Mouse (Mus musculus) G1E (cell line): ENCODE results near the gene 4930558K02Rik. TPM values are rescaled to one million over a fixed set of nuclear protein-coding genes. Genes with fewer than 3 reads are reported as not detected.

Experiments used
- ATAC-seq: 2 replicates; pipeline ENCODE4 v1.8.0; 2016; ENCODE audit warnings: mild to moderate bottlenecking; ENCODE audit not compliant: insufficient number of reproducible peaks, poor library complexity, low FRiP score, severe bottlenecking; ENCODE audit errors: extremely low read depth
- DNase-seq: peaks from one replicate; pipeline ENCODE4 v3.0.0; 2012; ENCODE audit warnings: low spot score
- H3K27me3 ChIP-seq: 2 replicates; pipeline ENCODE4 v1.6.1; 2012; ENCODE audit warnings: mild to moderate bottlenecking, low read length, inconsistent platforms; ENCODE audit not compliant: insufficient read depth
- H3K36me3 ChIP-seq: replicated peaks from 2 replicates; pipeline ENCODE3; 2012; ENCODE audit warnings: mild to moderate bottlenecking, inconsistent platforms
- H3K4me1 ChIP-seq: 2 replicates; pipeline ENCODE4 v1.6.1; 2012; ENCODE audit warnings: low read depth, low read length, inconsistent platforms, mixed read lengths; ENCODE audit not compliant: insufficient read depth
- H3K4me3 ChIP-seq: 2 replicates; pipeline ENCODE4 v1.5.1; 2012; ENCODE audit warnings: low read depth, mild to moderate bottlenecking, inconsistent platforms, low read length, moderate library complexity, mixed read lengths
- H3K9me3 ChIP-seq: replicated peaks from 2 replicates; pipeline ENCODE4 v1.6.1; 2012; ENCODE audit warnings: inconsistent platforms
- CTCF ChIP-seq: IDR thresholded peaks from 2 replicates; pipeline ENCODE4 v1.5.1; 2012; ENCODE audit warnings: low read depth, low read length, inconsistent platforms, mixed read lengths
- GATA1 ChIP-seq: IDR thresholded peaks from 2 replicates; pipeline ENCODE4 v1.6.1; 2012; ENCODE audit warnings: borderline replicate concordance, low read length, inconsistent platforms, mixed read lengths
- GATA2 ChIP-seq: IDR thresholded peaks from 2 replicates; pipeline ENCODE4 v1.6.1; 2012; ENCODE audit warnings: low read depth, low read length, inconsistent platforms, borderline replicate concordance
- POLR2AphosphoS5 ChIP-seq: IDR thresholded peaks from 2 replicates; pipeline ENCODE4 v1.6.1; 2012; ENCODE audit warnings: low read depth, low read length, inconsistent platforms; ENCODE audit not compliant: insufficient replicate concordance
- TAL1 ChIP-seq: conservative IDR thresholded peaks from 2 replicates; pipeline ENCODE4 v1.6.1; 2012; ENCODE audit warnings: low read depth, low read length, inconsistent platforms, mixed read lengths
- polyA plus RNA-seq: library from polyadenylated mRNA; stranded (reverse); fragments of >175 nt; gene quantifications from 2 replicates; pipeline ENCODE4 v1.2.3, GENCODE M21; 2012
- total RNA-seq, 2 experiments: library from RNA; stranded (forward) in 1 of 2; stranded (reverse) in 1 of 2; fragments of 200-1000 nt in 1 of 2; fragments of >200 nt in 1 of 2; fragmentation: Nextera tagmentation in 1 of 2; gene quantifications; 2 replicates each; pipeline ENCODE4 v1.2.3; 2014 to 2017

Gene 4930558K02Rik
- total and polyA plus RNA-seq, 3 experiments, result not detected

GRCm38 (mm10) chr1:161983451-161983850 lies 4.0 kb upstream of the 4930558K02Rik start:
- Histone ChIP-seq H3K9me3 (no peaks in the 10 kb centered on the region), H3K27me3 (peaks cover 23% of the 10 kb centered on the region), H3K4me3 (no peak overlapping the region), H3K36me3 (no peaks in the 10 kb centered on the region), H3K4me1 (no peaks in the 10 kb centered on the region)
- no peak for ATAC-seq
- DNase-seq, result no peak
- TF ChIP-seq TAL1 (no peak), GATA1 (no peak), CTCF (no peak), GATA2 (no peak), POLR2AphosphoS5 (no peak)

- ATAC-seq, result no peak
- TF ChIP-seq GATA1 (no peak), CTCF (no peak), TAL1 (no peak), GATA2 (no peak), POLR2AphosphoS5 (no peak)
- H3K9me3 ChIP-seq, result no peaks in the 10 kb centered on the region
- no peak for DNase-seq
- H3K4me1 ChIP-seq, result peaks cover 12% of the 10 kb centered on the region
- H3K27me3 ChIP-seq, result peaks cover 18% of the 10 kb centered on the region
- no peaks in the 10 kb centered on the region for H3K36me3 ChIP-seq
- H3K4me3 ChIP-seq, result no peak overlapping the region
These were observed 1.3 kb upstream of the 4930558K02Rik start for GRCm38 (mm10) chr1:161980626-161981298.

GRCm38 (mm10) chr1:161980046-161980445 lies 610 bp upstream of the 4930558K02Rik start:
- H3K36me3 ChIP-seq, result no peaks in the 10 kb centered on the region
- peaks cover 19% of the 10 kb centered on the region for H3K4me1 ChIP-seq
- TF ChIP-seq POLR2AphosphoS5, result no peak
- no peak overlapping the region for H3K4me3 ChIP-seq
- DNase-seq, result no peak
- peaks cover 18% of the 10 kb centered on the region for H3K27me3 ChIP-seq
- no peaks in the 10 kb centered on the region for H3K9me3 ChIP-seq
- ATAC-seq, result no peak

DNA sequence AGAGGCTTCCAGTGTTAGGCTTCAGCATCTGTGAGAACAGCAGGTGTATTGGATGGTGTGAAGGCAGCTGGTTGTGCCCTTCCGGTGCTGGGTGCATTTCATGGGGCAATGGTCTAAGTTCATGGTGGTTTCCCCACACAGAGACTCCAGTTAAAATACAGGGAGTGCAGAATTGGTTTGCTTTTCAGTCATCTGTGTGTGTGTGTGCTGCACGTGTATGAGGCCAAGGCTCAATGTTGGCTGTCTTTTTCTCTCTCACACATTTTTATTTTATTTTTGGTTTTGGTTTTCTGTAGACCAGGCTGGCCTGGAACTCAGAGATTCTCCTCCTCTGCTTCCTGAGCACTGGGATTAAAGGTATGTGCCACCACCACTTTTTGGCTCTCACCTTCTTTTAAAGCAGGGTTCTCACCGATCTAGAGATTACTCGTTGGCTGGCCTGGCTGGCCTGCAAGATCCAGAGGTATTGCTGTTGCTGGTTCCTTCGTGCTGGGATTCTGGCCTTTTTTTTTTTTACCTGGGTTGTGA lies 1.2 kb downstream of the 4930558K02Rik start:
- TF ChIP-seq GATA1, result no peak
- TF ChIP-seq CTCF, result no peak
- no peak for TF ChIP-seq POLR2AphosphoS5
- Histone ChIP-seq H3K36me3 (peaks cover 2% of the 10 kb centered on the region), H3K27me3 (peaks cover 11% of the 10 kb centered on the region), H3K4me1 (peaks cover 31% of the 10 kb centered on the region), H3K4me3 (no peak overlapping the region), H3K9me3 (no peaks in the 10 kb centered on the region)
- DNase-seq (no peak), ATAC-seq (no peak)

- no peak for DNase-seq
- Histone ChIP-seq H3K4me1 (peaks cover 31% of the 10 kb centered on the region), H3K36me3 (peaks cover 2% of the 10 kb centered on the region), H3K27me3 (peaks cover 8% of the 10 kb centered on the region; the same call in 1 of the 2 replicates), H3K4me3 (no peak overlapping the region), H3K9me3 (no peaks in the 10 kb centered on the region)
- no peak for ATAC-seq
- no peak for TF ChIP-seq TAL1
- TF ChIP-seq GATA1, result no peak
- TF ChIP-seq GATA2, result no peak
- TF ChIP-seq CTCF, result no peak
- no peak for TF ChIP-seq POLR2AphosphoS5
These were observed 2.1 kb downstream of the 4930558K02Rik start for GRCm38 (mm10) chr1:161977331-161977730.

DNA sequence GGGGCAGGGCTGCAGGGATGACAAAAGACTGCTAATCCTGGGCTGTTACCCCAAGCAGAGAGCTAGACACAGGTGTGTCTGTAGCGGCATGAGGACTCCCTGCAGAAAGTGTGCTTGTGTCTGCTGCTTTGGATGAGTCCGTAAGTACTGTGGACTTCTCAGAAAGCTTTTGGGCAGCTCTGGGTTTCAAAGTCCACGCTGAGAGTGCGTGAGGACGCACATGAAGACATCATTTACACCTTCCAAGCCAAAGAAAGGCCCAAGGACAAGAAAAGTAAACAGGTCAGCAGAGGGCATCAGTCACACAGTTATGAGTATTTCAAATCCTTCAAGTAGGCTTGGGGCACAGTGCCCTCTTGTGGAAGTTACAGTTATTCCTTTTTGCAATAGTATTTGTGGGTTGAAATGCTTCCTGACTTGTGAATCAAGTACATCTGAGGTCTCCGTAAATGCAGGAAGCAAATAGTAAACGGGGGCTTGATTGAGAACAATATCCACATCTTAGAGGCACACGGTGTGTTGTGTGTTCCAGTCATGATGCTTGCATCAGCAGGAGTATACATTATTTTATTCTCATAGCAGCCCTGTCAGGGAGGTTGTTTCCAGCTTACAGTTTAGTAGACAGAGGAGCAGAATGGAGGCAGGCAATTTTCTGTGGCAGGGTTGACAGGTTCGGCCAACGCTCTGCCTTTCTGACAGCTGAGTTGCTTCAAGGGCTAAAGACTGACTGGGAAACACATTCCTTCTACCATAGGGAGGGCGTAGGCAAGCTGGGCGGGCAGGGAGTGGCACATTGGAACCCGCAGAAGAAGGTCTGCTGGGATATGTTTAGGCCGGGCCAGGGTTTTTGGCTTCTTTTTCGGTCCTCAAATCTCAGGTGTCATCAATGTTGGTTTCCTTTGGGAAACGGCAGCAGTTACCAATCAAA lies 2.9 kb downstream of the 4930558K02Rik start:
- H3K36me3 ChIP-seq, result peaks cover 8% of the 10 kb centered on the region
- peak; percentile 43 for DNase-seq
- no peak overlapping the region for H3K4me3 ChIP-seq
- H3K27me3 ChIP-seq, result peaks cover 8% of the 10 kb centered on the region; the same call in 1 of the 2 replicates
- H3K9me3 ChIP-seq, result no peaks in the 10 kb centered on the region
- TF ChIP-seq GATA1 (no peak), CTCF (peak; percentile 62)
- H3K4me1 ChIP-seq, result peaks cover 31% of the 10 kb centered on the region
- ATAC-seq, result peak; percentile 59
